In the genomic region with DNA sequence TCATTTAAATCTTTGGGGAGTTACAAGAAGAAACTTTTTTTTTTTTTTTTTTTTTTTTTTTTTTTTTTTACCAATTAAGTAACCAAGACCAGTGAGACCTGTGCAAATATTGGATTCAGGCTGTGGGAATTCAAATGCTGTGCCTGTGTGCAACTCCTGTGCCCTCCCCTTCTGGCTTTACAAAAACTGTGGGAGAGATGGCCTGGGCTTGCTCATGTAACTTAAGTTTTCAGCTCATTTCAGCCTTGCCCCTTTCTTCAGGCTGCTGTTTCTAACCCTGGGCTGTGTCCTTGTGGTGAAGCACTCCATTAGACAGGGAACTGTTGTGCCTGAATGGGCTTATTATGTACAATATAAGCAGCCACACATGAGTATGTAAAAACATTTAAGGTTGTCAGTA, we compare ENCODE assay signal across 9 mouse cellular contexts. TPM values are rescaled to one million over a fixed set of nuclear protein-coding genes. Genes with fewer than 3 reads are reported as not detected.
DNase-seq lines count a peak whose midpoint lies in the region; ATAC-seq and TF ChIP-seq lines count a peak whose summit lies in the region.
"Had no signal": no experiment of that assay in that cellular context is flagged by ENCODE, and none has a peak within 500 bp of the region (broad histone marks: within the 10 kb centered on the region; RNA-seq: fewer than 3 reads in every experiment).

No protein-coding gene starts in this region.

- TF ChIP-seq POLR2A in thymus, adult 2 months (IDR thresholded peaks at IDR 0.05; ENCODE audit: control insufficient read depth, extremely low read depth, insufficient read depth, low read length, poor library complexity), result no peak

- DNase-seq in 3T3-L1 (ENCODE audit: low read depth, low spot score), result peak; percentile 52
- DNase-seq in liver, embryonic 11.5 days (ENCODE audit: low spot score), result no peak
- DNase-seq in spleen, postnatal 4 days (ENCODE audit: low spot score in 2 of 2), result no peak
- no peak for DNase-seq in thymus, adult 2 months
- no peak for DNase-seq in left cerebral cortex, adult 11 months (ENCODE audit: low spot score)
- DNase-seq: layer of hippocampus, postnatal 36 days had no signal

- H3K36me3 ChIP-seq in C2C12 (ENCODE audit: control insufficient read depth, insufficient read depth), result peaks cover 18% of the 10 kb centered on the region
- no peaks in the 10 kb centered on the region for H3K36me3 ChIP-seq in forebrain, embryonic 13.5 days (ENCODE audit: poor library complexity, severe bottlenecking)
- peaks cover 9% of the 10 kb centered on the region; the same call in 1 of the 2 replicates for H3K36me3 ChIP-seq in liver, embryonic 11.5 days (ENCODE audit: control insufficient read depth, insufficient read depth, low read length)
- no peaks in the 10 kb centered on the region for H3K36me3 ChIP-seq in thymus, adult 2 months (ENCODE audit: control insufficient read depth, insufficient read depth, low read length)

- peak overlapping the region; percentile 59 for H3K4me3 ChIP-seq in C2C12 (ENCODE audit: insufficient read depth, poor library complexity, severe bottlenecking)
- H3K4me3 ChIP-seq in forebrain, embryonic 13.5 days, result peak overlapping the region; percentile 55; the same call in 1 of the 2 replicates
- peak overlapping the region; percentile 68 for H3K4me3 ChIP-seq in liver, embryonic 11.5 days (ENCODE audit: low read depth, low read length)
- no peak overlapping the region for H3K4me3 ChIP-seq in thymus, adult 2 months (ENCODE audit: control insufficient read depth, insufficient read depth, low read length)

- 0 out of 2 replicates have a peak, but pooled peaks cover 3% of the 10 kb centered on the region for H3K4me1 ChIP-seq in forebrain, embryonic 13.5 days
- peaks cover 4% of the 10 kb centered on the region for H3K4me1 ChIP-seq in liver, embryonic 11.5 days (replicated peaks; ENCODE audit: control insufficient read depth, insufficient read depth, low read length)
- H3K4me1 ChIP-seq in thymus, adult 2 months (replicated peaks; ENCODE audit: control insufficient read depth, insufficient read depth, low read length), result no peaks in the 10 kb centered on the region

- no peak overlapping the region for H3K9ac ChIP-seq in forebrain, embryonic 13.5 days
- no peak overlapping the region; the same call in none of the 2 replicates for H3K9ac ChIP-seq in liver, embryonic 11.5 days (ENCODE audit: low read depth, low read length)

- peak overlapping the region; percentile 83 for H3K4me2 ChIP-seq in forebrain, embryonic 13.5 days
- H3K4me2 ChIP-seq in liver, embryonic 11.5 days, result peak overlapping the region; percentile 79

- peaks cover 32% of the 10 kb centered on the region for H3K79me2 ChIP-seq in C2C12 (ENCODE audit: control insufficient read depth, insufficient read depth)

- H3K9me3 ChIP-seq in forebrain, embryonic 13.5 days (replicated peaks), result no peaks in the 10 kb centered on the region
- H3K9me3 ChIP-seq in liver, embryonic 11.5 days (ENCODE audit: control insufficient read depth, low read length), result no peaks in the 10 kb centered on the region

- no peaks in the 10 kb centered on the region for H3K27me3 ChIP-seq in C2C12 (ENCODE audit: control insufficient read depth, insufficient read depth, insufficient read length)
- no peaks in the 10 kb centered on the region for H3K27me3 ChIP-seq in forebrain, embryonic 13.5 days
- H3K27me3 ChIP-seq in liver, embryonic 11.5 days (replicated peaks; ENCODE audit: control insufficient read depth, insufficient read depth, low read length), result no peaks in the 10 kb centered on the region
- H3K27me3 ChIP-seq in thymus, adult 2 months (ENCODE audit: control insufficient read depth, insufficient read depth, low read length), result peaks cover 7% of the 10 kb centered on the region; the same call in 1 of the 2 replicates

- H3ac ChIP-seq in C2C12 (ENCODE audit: control insufficient read depth, insufficient read length, low read depth), result peak overlapping the region; percentile 7

- H3K79me3 ChIP-seq in C2C12 (ENCODE audit: low read depth), result peaks cover 21% of the 10 kb centered on the region

- H3K27ac ChIP-seq in forebrain, embryonic 13.5 days, result no peak overlapping the region
- H3K27ac ChIP-seq in liver, embryonic 11.5 days (ENCODE audit: low read depth, low read length), result no peak overlapping the region
- H3K27ac ChIP-seq in thymus, adult 2 months (ENCODE audit: control insufficient read depth, insufficient read depth, low read length), result no peak overlapping the region

- no peak for TF ChIP-seq CTCF in C2C12 (IDR thresholded peaks at IDR 0.05; ENCODE audit: control insufficient read depth, insufficient read depth, insufficient read length)
- TF ChIP-seq CTCF in thymus, adult 2 months (IDR thresholded peaks at IDR 0.05; ENCODE audit: borderline replicate concordance, control insufficient read depth, extremely low read depth, insufficient read depth, low read length, poor library complexity), result no peak

- ATAC-seq in forebrain, embryonic 13.5 days, result no peak
- no peak for ATAC-seq in liver, embryonic 11.5 days (replicated peaks; ENCODE audit: low FRiP score)
- ATAC-seq in granulocyte monocyte progenitor cell, adult 5-6 weeks (replicated peaks; ENCODE audit: poor library complexity, severe bottlenecking), result no peak

TF ChIP-seq in C2C12, 6 proteins besides CTCF, POLR2A, EP300 and RAD21:
- no peak for TF ChIP-seq FOSL1 (IDR thresholded peaks at IDR 0.05; ENCODE audit: insufficient read depth, low read length, poor library complexity, severe bottlenecking)
- no peak for TF ChIP-seq CEBPB (IDR thresholded peaks at IDR 0.05; ENCODE audit: low read depth)
- TF ChIP-seq MYOD1 (IDR thresholded peaks at IDR 0.05; ENCODE audit: control insufficient read depth, insufficient read length, low read depth), result no peak
- TF ChIP-seq MYOG (IDR thresholded peaks at IDR 0.05; ENCODE audit: control insufficient read depth, extremely low read depth, insufficient read length), result no peak
- no peak for TF ChIP-seq USF1 (IDR thresholded peaks at IDR 0.05; ENCODE audit: low read depth)
- TF ChIP-seq MAX (IDR thresholded peaks at IDR 0.05), result no peak

RNA-seq across cellular contexts. Expression of gene Fkbp9, which starts 1.0 kb away (rescaled TPM):
- polyA plus RNA-seq in C2C12 (2012; fragmentation: generic; extraction: Trizol), result 90.4 TPM
- polyA plus RNA-seq in forebrain, embryonic 13.5 days (2015; fragmentation: Nextera tagmentation; extraction: Ambion mirVana), result 24.4 and 27.7 TPM in 2 replicates
- polyA plus RNA-seq in liver, embryonic 11.5 days (2014; fragmentation: Nextera tagmentation; extraction: Ambion mirVana), result 56.8 and 57.5 TPM in 2 replicates
- polyA plus RNA-seq in thymus, adult 2 months (2012; rRNA removed), result 7.4 and 11.1 TPM in 2 replicates
- 4.6 and 8.7 TPM in 2 replicates for total RNA-seq in granulocyte monocyte progenitor cell, adult 5-6 weeks (2014; fragmentation: Nextera tagmentation)
- 9.2 and 13.7 TPM in 2 replicates for total RNA-seq in granulocyte monocyte progenitor cell, adult 5-6 weeks (2017)

RNA-seq across cellular contexts. Expression of gene Kbtbd2, which starts 35.2 kb away (rescaled TPM):
- polyA plus RNA-seq in C2C12 (2012; fragmentation: generic; extraction: Trizol), result 14.8 TPM
- polyA plus RNA-seq in forebrain, embryonic 13.5 days (2015; fragmentation: Nextera tagmentation; extraction: Ambion mirVana), result 36.0 and 36.8 TPM in 2 replicates
- polyA plus RNA-seq in liver, embryonic 11.5 days (2014; fragmentation: Nextera tagmentation; extraction: Ambion mirVana), result 24.4 and 27.9 TPM in 2 replicates
- polyA plus RNA-seq in thymus, adult 2 months (2012; rRNA removed), result 16.3 and 17.4 TPM in 2 replicates
- total RNA-seq in granulocyte monocyte progenitor cell, adult 5-6 weeks (2014; fragmentation: Nextera tagmentation), result 25.0 and 31.4 TPM in 2 replicates
- total RNA-seq in granulocyte monocyte progenitor cell, adult 5-6 weeks (2017), result 25.4 and 34.2 TPM in 2 replicates
